Mouse (Mus musculus): Measurements from ENCODE around the gene Rgl1. TPM values are rescaled to one million over a fixed set of nuclear protein-coding genes. Genes with fewer than 3 reads are reported as not detected.
A peak's percentile ranks its signal among the peaks of the same experiment; 100 is the strongest.

The Rgl1 gene
- polyA plus RNA-seq (2014; fragmentation: Nextera tagmentation; extraction: Ambion mirVana) = 31.8 and 34.8 TPM in 2 replicates

GRCm38 (mm10) chr1:152766032-152766772 lies at the start of gene Rgl1, which contains the start of gene Arpc5:
Rgl1 (minus strand) TSS chr1:152766351.
Arpc5 (plus strand) TSS chr1:152766542.
- Histone ChIP-seq H3K4me3 (ENCODE audit: low read depth, low read length) (peak within 1 kb of the TSS; percentile 93), H3K9ac (ENCODE audit: low read length) (peak within 1 kb of the TSS; percentile 85), H3K4me2 (ENCODE audit: low read depth) (peak within 1 kb of the TSS; percentile 90), H3K9me3 (ENCODE audit: control insufficient read depth, low read length) (no peaks in the 10 kb centered on the region), H3K27ac (ENCODE audit: low read depth, low read length) (peak within 1 kb of the TSS; percentile 78), H3K36me3 (ENCODE audit: control insufficient read depth, insufficient read depth, low read length) (no peaks in the 10 kb centered on the region), H3K27me3 (ENCODE audit: control insufficient read depth, insufficient read depth, low read length) (no peaks in the 10 kb centered on the region), H3K4me1 (ENCODE audit: control insufficient read depth, insufficient read depth, low read length) (peaks cover 6% of the 10 kb centered on the region; the same call in 1 of the 2 replicates)
- ATAC-seq (ENCODE audit: insufficient read depth, low FRiP score, low TSS enrichment) = peak; percentile 95
- peak; percentile 99 for DNase-seq (ENCODE audit: low spot score)
- WGBS = under 1% methylated on average over 85 of the region's 86 CpGs

- no peak overlapping the region for H3K4me2 ChIP-seq (ENCODE audit: low read depth)
- H3K4me1 ChIP-seq (ENCODE audit: control insufficient read depth, insufficient read depth, low read length) = peaks cover 26% of the 10 kb centered on the region
These were observed 49.1 kb upstream of the Rgl1 start for GRCm38 (mm10) chr1:152815265-152815701.

GRCm38 (mm10) chr1:152810533-152811439 lies 44.6 kb upstream of the Rgl1 start:
- Histone ChIP-seq H3K27ac (ENCODE audit: low read depth, low read length) (no peak overlapping the region), H3K4me1 (ENCODE audit: control insufficient read depth, insufficient read depth, low read length) (peaks cover 2% of the 10 kb centered on the region; the same call in 1 of the 2 replicates), H3K4me3 (ENCODE audit: low read depth, low read length) (no peak overlapping the region), H3K27me3 (ENCODE audit: control insufficient read depth, insufficient read depth, low read length) (no peaks in the 10 kb centered on the region), H3K4me2 (ENCODE audit: low read depth) (no peak overlapping the region), H3K36me3 (ENCODE audit: control insufficient read depth, insufficient read depth, low read length) (no peaks in the 10 kb centered on the region), H3K9me3 (ENCODE audit: control insufficient read depth, low read length) (no peaks in the 10 kb centered on the region), H3K9ac (ENCODE audit: low read length) (no peak overlapping the region)
- ATAC-seq (ENCODE audit: insufficient read depth, low FRiP score, low TSS enrichment) = no peak
- no peak for DNase-seq (ENCODE audit: low spot score)
- WGBS = 65% methylated on average over 13 of the region's 13 CpGs

More at GRCm38 (mm10) chr1:152815265-152815701, 49.1 kb upstream of the Rgl1 start:
- Histone ChIP-seq H3K4me3 (ENCODE audit: low read depth, low read length) (no peak overlapping the region), H3K27me3 (ENCODE audit: control insufficient read depth, insufficient read depth, low read length) (no peaks in the 10 kb centered on the region), H3K9ac (ENCODE audit: low read length) (no peak overlapping the region), H3K9me3 (ENCODE audit: control insufficient read depth, low read length) (no peaks in the 10 kb centered on the region), H3K36me3 (ENCODE audit: control insufficient read depth, insufficient read depth, low read length) (no peaks in the 10 kb centered on the region), H3K27ac (ENCODE audit: low read depth, low read length) (0 out of 2 replicates have a peak overlapping the region, but pooled peaks have one; percentile 1)
- DNase-seq (ENCODE audit: low spot score) = peak; percentile 58
- peak; percentile 59 for ATAC-seq (ENCODE audit: insufficient read depth, low FRiP score, low TSS enrichment)
- WGBS = 30% methylated on average over 7 of the region's 7 CpGs

GRCm38 (mm10) chr1:152809541-152810252 lies 43.5 kb upstream of the Rgl1 start:
- no peaks in the 10 kb centered on the region for H3K4me1 ChIP-seq (ENCODE audit: control insufficient read depth, insufficient read depth, low read length)
- H3K36me3 ChIP-seq (ENCODE audit: control insufficient read depth, insufficient read depth, low read length) = no peaks in the 10 kb centered on the region
- H3K4me2 ChIP-seq (ENCODE audit: low read depth) = no peak overlapping the region
- H3K9ac ChIP-seq (ENCODE audit: low read length) = no peak overlapping the region
- ATAC-seq (ENCODE audit: insufficient read depth, low FRiP score, low TSS enrichment) (no peak), DNase-seq (ENCODE audit: low spot score) (peak; percentile 51)
- 34% methylated on average over 8 of the region's 8 CpGs for WGBS
- H3K27me3 ChIP-seq (ENCODE audit: control insufficient read depth, insufficient read depth, low read length) = no peaks in the 10 kb centered on the region
- no peak overlapping the region for H3K27ac ChIP-seq (ENCODE audit: low read depth, low read length)
- H3K4me3 ChIP-seq (ENCODE audit: low read depth, low read length) = no peak overlapping the region
- no peaks in the 10 kb centered on the region for H3K9me3 ChIP-seq (ENCODE audit: control insufficient read depth, low read length)

GRCm38 (mm10) chr1:152808392-152808680 lies 42.2 kb upstream of the Rgl1 start:
- no peak overlapping the region for H3K9ac ChIP-seq (ENCODE audit: low read length)
- H3K36me3 ChIP-seq (ENCODE audit: control insufficient read depth, insufficient read depth, low read length) = no peaks in the 10 kb centered on the region
- H3K27me3 ChIP-seq (ENCODE audit: control insufficient read depth, insufficient read depth, low read length) = no peaks in the 10 kb centered on the region
- no peak overlapping the region for H3K4me2 ChIP-seq (ENCODE audit: low read depth)
- H3K27ac ChIP-seq (ENCODE audit: low read depth, low read length) = no peak overlapping the region
- 75% methylated on average over 2 of the region's 2 CpGs for WGBS
- H3K4me1 ChIP-seq (ENCODE audit: control insufficient read depth, insufficient read depth, low read length) = no peaks in the 10 kb centered on the region
- H3K4me3 ChIP-seq (ENCODE audit: low read depth, low read length) = no peak overlapping the region
- DNase-seq (ENCODE audit: low spot score) (no peak), ATAC-seq (ENCODE audit: insufficient read depth, low FRiP score, low TSS enrichment) (no peak)
- H3K9me3 ChIP-seq (ENCODE audit: control insufficient read depth, low read length) = no peaks in the 10 kb centered on the region

GRCm38 (mm10) chr1:152807619-152808391 lies 41.7 kb upstream of the Rgl1 start:
- Histone ChIP-seq H3K4me1 (ENCODE audit: control insufficient read depth, insufficient read depth, low read length) (no peaks in the 10 kb centered on the region), H3K27ac (ENCODE audit: low read depth, low read length) (no peak overlapping the region), H3K4me3 (ENCODE audit: low read depth, low read length) (no peak overlapping the region), H3K9me3 (ENCODE audit: control insufficient read depth, low read length) (no peaks in the 10 kb centered on the region), H3K27me3 (ENCODE audit: control insufficient read depth, insufficient read depth, low read length) (no peaks in the 10 kb centered on the region), H3K9ac (ENCODE audit: low read length) (no peak overlapping the region), H3K4me2 (ENCODE audit: low read depth) (no peak overlapping the region), H3K36me3 (ENCODE audit: control insufficient read depth, insufficient read depth, low read length) (no peaks in the 10 kb centered on the region)
- DNase-seq (ENCODE audit: low spot score) = peak; percentile 6
- WGBS = 69% methylated on average over 18 of the region's 18 CpGs
- no peak for ATAC-seq (ENCODE audit: insufficient read depth, low FRiP score, low TSS enrichment)

GRCm38 (mm10) chr1:152804907-152805306 lies 38.8 kb upstream of the Rgl1 start:
- Histone ChIP-seq H3K36me3 (ENCODE audit: control insufficient read depth, insufficient read depth, low read length) (no peaks in the 10 kb centered on the region), H3K9me3 (ENCODE audit: control insufficient read depth, low read length) (no peaks in the 10 kb centered on the region), H3K4me3 (ENCODE audit: low read depth, low read length) (no peak overlapping the region), H3K27me3 (ENCODE audit: control insufficient read depth, insufficient read depth, low read length) (no peaks in the 10 kb centered on the region), H3K9ac (ENCODE audit: low read length) (no peak overlapping the region), H3K4me2 (ENCODE audit: low read depth) (no peak overlapping the region), H3K27ac (ENCODE audit: low read depth, low read length) (no peak overlapping the region), H3K4me1 (ENCODE audit: control insufficient read depth, insufficient read depth, low read length) (no peaks in the 10 kb centered on the region)
- ATAC-seq (ENCODE audit: insufficient read depth, low FRiP score, low TSS enrichment) = no peak
- DNase-seq (ENCODE audit: low spot score) = no peak
- WGBS = 88% methylated on average over 6 of the region's 6 CpGs

All from neural tube, embryonic 11.5 days (tissue).